Mouse (Mus musculus): Measurements from ENCODE around the gene Spon1. TPM values are rescaled to one million over a fixed set of nuclear protein-coding genes. Genes with fewer than 3 reads are reported as not detected.

Gene Spon1
- polyA plus RNA-seq, 1 experiment: 43.4 TPM

- no peak for TF ChIP-seq CTCF (IDR thresholded peaks at IDR 0.05; ENCODE audit: borderline replicate concordance, extremely low read depth, insufficient read depth, insufficient read length)
- TF ChIP-seq POLR2A (IDR thresholded peaks at IDR 0.05; ENCODE audit: borderline replicate concordance, extremely low read depth, insufficient read depth, insufficient read length, poor library complexity, severe bottlenecking): no peak
- no peak for DNase-seq (ENCODE audit: low read depth)
These were observed 52.3 kb downstream of the Spon1 start for GRCm38 (mm10) chr7:113818116-113818515.

GRCm38 (mm10) chr7:113820213-113820612 is 54.4 kb downstream of the Spon1 start:
- DNase-seq (ENCODE audit: low read depth): peak; percentile 65
- TF ChIP-seq POLR2A (IDR thresholded peaks at IDR 0.05; ENCODE audit: borderline replicate concordance, extremely low read depth, insufficient read depth, insufficient read length, poor library complexity, severe bottlenecking) (no peak), CTCF (IDR thresholded peaks at IDR 0.05; ENCODE audit: borderline replicate concordance, extremely low read depth, insufficient read depth, insufficient read length) (no peak)

GRCm38 (mm10) chr7:113823026-113823425 is 57.2 kb downstream of the Spon1 start:
- TF ChIP-seq POLR2A (IDR thresholded peaks at IDR 0.05; ENCODE audit: borderline replicate concordance, extremely low read depth, insufficient read depth, insufficient read length, poor library complexity, severe bottlenecking) (no peak), CTCF (IDR thresholded peaks at IDR 0.05; ENCODE audit: borderline replicate concordance, extremely low read depth, insufficient read depth, insufficient read length) (no peak)
- no peak for DNase-seq (ENCODE audit: low read depth)

GRCm38 (mm10) chr7:113824651-113825050 is 58.9 kb downstream of the Spon1 start:
- DNase-seq (ENCODE audit: low read depth): no peak
- TF ChIP-seq POLR2A (IDR thresholded peaks at IDR 0.05; ENCODE audit: borderline replicate concordance, extremely low read depth, insufficient read depth, insufficient read length, poor library complexity, severe bottlenecking): no peak
- no peak for TF ChIP-seq CTCF (IDR thresholded peaks at IDR 0.05; ENCODE audit: borderline replicate concordance, extremely low read depth, insufficient read depth, insufficient read length)

- no peak for DNase-seq (ENCODE audit: low read depth)
- TF ChIP-seq POLR2A (IDR thresholded peaks at IDR 0.05; ENCODE audit: borderline replicate concordance, extremely low read depth, insufficient read depth, insufficient read length, poor library complexity, severe bottlenecking) (no peak), CTCF (IDR thresholded peaks at IDR 0.05; ENCODE audit: borderline replicate concordance, extremely low read depth, insufficient read depth, insufficient read length) (no peak)
These were observed 59.9 kb downstream of the Spon1 start for GRCm38 (mm10) chr7:113825498-113826205.

- peak; percentile 69 for DNase-seq (ENCODE audit: low read depth)
- TF ChIP-seq POLR2A (IDR thresholded peaks at IDR 0.05; ENCODE audit: borderline replicate concordance, extremely low read depth, insufficient read depth, insufficient read length, poor library complexity, severe bottlenecking): no peak
- TF ChIP-seq CTCF (IDR thresholded peaks at IDR 0.05; ENCODE audit: borderline replicate concordance, extremely low read depth, insufficient read depth, insufficient read length): no peak
These were observed 60.7 kb downstream of the Spon1 start for GRCm38 (mm10) chr7:113826510-113826909.

- TF ChIP-seq POLR2A (IDR thresholded peaks at IDR 0.05; ENCODE audit: borderline replicate concordance, extremely low read depth, insufficient read depth, insufficient read length, poor library complexity, severe bottlenecking): no peak
- no peak for TF ChIP-seq CTCF (IDR thresholded peaks at IDR 0.05; ENCODE audit: borderline replicate concordance, extremely low read depth, insufficient read depth, insufficient read length)
- DNase-seq (ENCODE audit: low read depth): peak; percentile 90
These were observed 62.3 kb downstream of the Spon1 start for GRCm38 (mm10) chr7:113828122-113828571.

- TF ChIP-seq CTCF (IDR thresholded peaks at IDR 0.05; ENCODE audit: borderline replicate concordance, extremely low read depth, insufficient read depth, insufficient read length) (no peak), POLR2A (IDR thresholded peaks at IDR 0.05; ENCODE audit: borderline replicate concordance, extremely low read depth, insufficient read depth, insufficient read length, poor library complexity, severe bottlenecking) (no peak)
- DNase-seq (ENCODE audit: low read depth): no peak
These were observed 62.8 kb downstream of the Spon1 start for GRCm38 (mm10) chr7:113828576-113828975.

- TF ChIP-seq POLR2A (IDR thresholded peaks at IDR 0.05; ENCODE audit: borderline replicate concordance, extremely low read depth, insufficient read depth, insufficient read length, poor library complexity, severe bottlenecking) (no peak), CTCF (IDR thresholded peaks at IDR 0.05; ENCODE audit: borderline replicate concordance, extremely low read depth, insufficient read depth, insufficient read length) (no peak)
- no peak for DNase-seq (ENCODE audit: low read depth)
These were observed 71.4 kb downstream of the Spon1 start for GRCm38 (mm10) chr7:113837151-113837550.

GRCm38 (mm10) chr7:113839431-113839830 is 73.6 kb downstream of the Spon1 start:
- no peak for TF ChIP-seq POLR2A (IDR thresholded peaks at IDR 0.05; ENCODE audit: borderline replicate concordance, extremely low read depth, insufficient read depth, insufficient read length, poor library complexity, severe bottlenecking)
- TF ChIP-seq CTCF (IDR thresholded peaks at IDR 0.05; ENCODE audit: borderline replicate concordance, extremely low read depth, insufficient read depth, insufficient read length): no peak
- DNase-seq (ENCODE audit: low read depth): no peak

GRCm38 (mm10) chr7:113841521-113841920 is 75.7 kb downstream of the Spon1 start:
- TF ChIP-seq POLR2A (IDR thresholded peaks at IDR 0.05; ENCODE audit: borderline replicate concordance, extremely low read depth, insufficient read depth, insufficient read length, poor library complexity, severe bottlenecking) (no peak), CTCF (IDR thresholded peaks at IDR 0.05; ENCODE audit: borderline replicate concordance, extremely low read depth, insufficient read depth, insufficient read length) (no peak)

GRCm38 (mm10) chr7:113843150-113843549 is 77.4 kb downstream of the Spon1 start:
- DNase-seq (ENCODE audit: low read depth): no peak
- TF ChIP-seq POLR2A (IDR thresholded peaks at IDR 0.05; ENCODE audit: borderline replicate concordance, extremely low read depth, insufficient read depth, insufficient read length, poor library complexity, severe bottlenecking) (no peak), CTCF (IDR thresholded peaks at IDR 0.05; ENCODE audit: borderline replicate concordance, extremely low read depth, insufficient read depth, insufficient read length) (no peak)

More at GRCm38 (mm10) chr7:113841521-113841920, 75.7 kb downstream of the Spon1 start:
- DNase-seq (ENCODE audit: low read depth): no peak
